Mouse (Mus musculus) telencephalon, adult 2 months (tissue): ENCODE data around the gene Gabbr2.

Source experiments
- DNase-seq: peaks from one replicate; pipeline ENCODE4 v3.0.0-alpha.2; 2011; ENCODE audit warnings: low read depth, low spot score

Gabbr2 gene

GRCm38 (mm10) chr4:46618196-46618817 is 373.4 kb downstream of the Gabbr2 start:
- no peak for DNase-seq

GRCm38 (mm10) chr4:46617408-46617807 is 374.3 kb downstream of the Gabbr2 start:
- DNase-seq = no peak

- DNase-seq = no peak
These were observed 377.0 kb downstream of the Gabbr2 start for GRCm38 (mm10) chr4:46614641-46615040.

GRCm38 (mm10) chr4:46613618-46614017 is 378.1 kb downstream of the Gabbr2 start:
- DNase-seq = no peak
